Mouse (Mus musculus): ENCODE data around the gene Cd83.

DNA sequence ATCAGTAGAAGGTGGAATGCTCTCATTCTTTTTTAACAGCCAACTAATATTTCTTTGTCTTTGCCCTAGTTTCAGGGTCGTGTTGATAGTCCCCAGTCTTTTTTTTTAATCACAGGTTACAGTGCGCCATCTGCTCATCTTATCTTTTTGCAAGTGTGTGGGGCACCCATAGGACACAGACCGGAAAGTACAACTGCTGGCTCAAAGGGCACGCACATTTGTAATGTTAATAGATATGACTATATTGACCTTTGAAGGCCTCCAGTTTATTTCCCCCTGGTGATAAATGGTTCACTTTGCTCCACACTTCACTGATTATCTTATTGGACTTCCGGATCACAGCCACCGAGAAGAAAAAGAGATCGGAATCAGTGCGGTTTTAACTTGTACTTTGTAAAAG is 35.5 kb downstream of the Cd83 start:
- TF ChIP-seq CHD2 (IDR thresholded peaks at IDR 0.05; ENCODE audit: low read depth, low read length) (no peak), HCFC1 (IDR thresholded peaks at IDR 0.05; ENCODE audit: borderline replicate concordance, insufficient read depth, low read length) (no peak), ZC3H11A (IDR thresholded peaks at IDR 0.05; ENCODE audit: borderline replicate concordance, low read depth, low read length) (no peak), MAFK (IDR thresholded peaks at IDR 0.05; ENCODE audit: insufficient read depth, low read depth, low read length) (no peak), ZNF384 (IDR thresholded peaks at IDR 0.05; ENCODE audit: low read depth, low read length) (no peak)

All from ES-E14 (cell line).